Mouse (Mus musculus) hindbrain, embryonic 14.5 days (tissue): Measurements from ENCODE around the gene Aatf. TPM values are rescaled to one million over a fixed set of nuclear protein-coding genes. Genes with fewer than 3 reads are reported as not detected.
"Not testable (repeated sequence)": the region's sequence is repeated elsewhere in the genome, so short reads cannot be mapped to it uniquely, and the experiment has no call there.

ENCODE experiments used
- ATAC-seq: fragments of 200-750 bp; cut with Nextera tagmentation; 2 replicates; pipeline ENCODE4 v1.8.0; 2017; ENCODE audit warnings: moderate number of reproducible peaks, mild to moderate bottlenecking, moderate TSS enrichment, moderate library complexity; ENCODE audit not compliant: low FRiP score
- DNase-seq: peaks from one replicate; pipeline ENCODE4 v3.0.0-alpha.2; 2015; ENCODE audit warnings: low spot score
- H3K27ac ChIP-seq: fragments of 300-500 bp; sonication (generic); 2 replicates; pipeline ENCODE4 v1.5.1; 2014; ENCODE audit warnings: mild to moderate bottlenecking, moderate library complexity
- H3K27me3 ChIP-seq: fragments of 300-500 bp; sonication (generic); 2 replicates; pipeline ENCODE4 v1.6.1; 2014; ENCODE audit warnings: mild to moderate bottlenecking, low read length, mixed read lengths; ENCODE audit not compliant: control insufficient read depth, insufficient read depth
- H3K36me3 ChIP-seq: fragments of 300-500 bp; sonication (generic); replicated peaks from 2 replicates; pipeline ENCODE4 v1.6.1; 2014; ENCODE audit not compliant: control insufficient read depth, insufficient read depth
- H3K4me1 ChIP-seq: fragments of 300-500 bp; sonication (generic); replicated peaks from 2 replicates; pipeline ENCODE4 v1.6.1; 2014; ENCODE audit warnings: antibody characterized with exemption, low read length, mixed read lengths; ENCODE audit not compliant: control insufficient read depth, insufficient read depth
- H3K4me2 ChIP-seq: fragments of 300-500 bp; sonication (generic); replicated peaks from 2 replicates; pipeline ENCODE4 v1.6.1; 2014; ENCODE audit warnings: mild to moderate bottlenecking, moderate library complexity
- H3K4me3 ChIP-seq: fragments of 300-500 bp; sonication (generic); replicated peaks from 2 replicates; pipeline ENCODE4 v1.5.1; 2014; ENCODE audit warnings: mild to moderate bottlenecking, low read length
- H3K9ac ChIP-seq: fragments of 300-500 bp; sonication (generic); 2 replicates; pipeline ENCODE4 v1.6.1; 2014
- H3K9me3 ChIP-seq: fragments of 300-500 bp; sonication (generic); 2 replicates; pipeline ENCODE4 v1.6.1; 2016; ENCODE audit warnings: low read length; ENCODE audit not compliant: control insufficient read depth
- WGBS: fragments of 180-500 bp; shearing (Covaris S2); extraction: QIAGEN DNeasy Blood & Tissue Kit; methylation state at CpG from one replicate; pipeline ENCODE4 v1.1.7; 2014; 5-methylcytosine and 5-hydroxymethylcytosine counted together
- polyA plus RNA-seq: library from polyadenylated mRNA; unstranded; fragments of >200 nt; fragmentation: Nextera tagmentation; extraction: Ambion mirVana; gene quantifications from 2 replicates; pipeline ENCODE4 v1.2.1, GENCODE M21; 2014

The Aatf gene
- polyA plus RNA-seq, 1 experiment from 2014 or later, result 45.3 TPM

DNA sequence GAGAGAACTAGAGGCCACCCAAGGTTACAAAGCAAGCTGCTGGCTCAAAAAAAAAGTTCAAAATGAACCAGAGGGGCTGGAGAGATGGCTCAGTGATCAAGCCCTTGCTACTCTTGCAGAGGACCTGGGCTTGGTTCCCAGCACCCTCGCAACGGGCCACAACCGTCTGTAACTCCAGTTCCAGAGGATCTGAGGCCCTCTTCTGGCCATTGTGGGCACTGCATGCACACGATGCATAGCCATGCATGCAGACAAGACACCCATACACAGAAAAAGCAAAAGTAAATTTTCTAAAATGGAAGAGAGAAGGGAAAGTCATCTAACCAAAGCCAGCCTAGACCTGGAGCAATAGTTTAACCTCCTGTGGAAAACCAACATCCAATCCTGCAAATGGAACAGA, 106.6 kb downstream of the Aatf start:
- Histone ChIP-seq H3K4me1 (peaks cover 10% of the 10 kb centered on the region; the same call in 1 of the 2 replicates), H3K4me2 (no peak overlapping the region), H3K27ac (no peak overlapping the region), H3K9ac (no peak overlapping the region), H3K36me3 (peaks cover under 1% of the 10 kb centered on the region; the same call in 1 of the 2 replicates), H3K4me3 (no peak overlapping the region), H3K27me3 (no peaks in the 10 kb centered on the region), H3K9me3 (no peaks in the 10 kb centered on the region)
- ATAC-seq, result no peak
- WGBS, result 93% methylated on average over 4 of the region's 4 CpGs
- no peak for DNase-seq

DNA sequence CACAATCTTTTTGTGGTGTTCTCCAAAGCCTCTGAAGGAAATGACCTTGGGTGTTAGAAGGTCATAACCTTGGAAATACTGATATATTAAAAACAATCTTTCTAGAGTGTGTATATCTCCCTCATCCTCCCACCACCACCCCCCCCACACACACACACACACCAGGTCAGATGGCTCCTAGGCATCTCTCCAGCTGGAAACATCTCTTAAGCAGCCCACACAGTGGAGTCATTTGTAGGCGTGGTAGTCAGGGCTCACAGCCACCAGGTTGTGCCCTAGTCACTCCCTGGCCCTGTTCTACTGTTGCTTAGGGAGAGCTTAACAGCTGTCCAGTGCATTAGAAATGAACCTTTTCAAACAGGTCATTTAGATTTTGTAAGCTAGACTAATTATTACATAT, 118.3 kb downstream of the Aatf start:
- ATAC-seq, result no peak
- peaks cover 31% of the 10 kb centered on the region for H3K36me3 ChIP-seq
- H3K4me3 ChIP-seq, result no peak overlapping the region
- peak overlapping the region; percentile 38; the same call in 1 of the 2 replicates for H3K27ac ChIP-seq
- peaks cover 18% of the 10 kb centered on the region for H3K4me1 ChIP-seq
- H3K27me3 ChIP-seq, result no peaks in the 10 kb centered on the region
- H3K4me2 ChIP-seq, result no peak overlapping the region
- 72% methylated on average over 1 of the region's 1 CpGs for WGBS
- H3K9me3 ChIP-seq, result no peaks in the 10 kb centered on the region
- no peak for DNase-seq
- H3K9ac ChIP-seq, result no peak overlapping the region

- ATAC-seq (no peak), DNase-seq (no peak)
- Histone ChIP-seq H3K27ac (no peak overlapping the region), H3K4me2 (no peak overlapping the region), H3K36me3 (peaks cover 34% of the 10 kb centered on the region), H3K9me3 (no peaks in the 10 kb centered on the region), H3K9ac (0 out of 2 replicates have a peak overlapping the region, but pooled peaks have one; percentile 16), H3K4me1 (peaks cover 18% of the 10 kb centered on the region), H3K4me3 (no peak overlapping the region), H3K27me3 (no peaks in the 10 kb centered on the region)
- 79% methylated on average over 7 of the region's 7 CpGs for WGBS
Measured at GRCm38 (mm10) chr11:84393571-84393970, 119.8 kb downstream of the Aatf start.

GRCm38 (mm10) chr11:84392066-84392465, 121.3 kb downstream of the Aatf start:
- Histone ChIP-seq H3K4me1 (peaks cover 13% of the 10 kb centered on the region), H3K36me3 (peaks cover 28% of the 10 kb centered on the region)
- H3K9me3 ChIP-seq, H3K9ac ChIP-seq, H3K4me2 ChIP-seq, H3K4me3 ChIP-seq, H3K27me3 ChIP-seq, H3K27ac ChIP-seq, DNase-seq, ATAC-seq: not testable (repeated sequence)
- WGBS, result 86% methylated on average over 7 of the region's 7 CpGs

DNA sequence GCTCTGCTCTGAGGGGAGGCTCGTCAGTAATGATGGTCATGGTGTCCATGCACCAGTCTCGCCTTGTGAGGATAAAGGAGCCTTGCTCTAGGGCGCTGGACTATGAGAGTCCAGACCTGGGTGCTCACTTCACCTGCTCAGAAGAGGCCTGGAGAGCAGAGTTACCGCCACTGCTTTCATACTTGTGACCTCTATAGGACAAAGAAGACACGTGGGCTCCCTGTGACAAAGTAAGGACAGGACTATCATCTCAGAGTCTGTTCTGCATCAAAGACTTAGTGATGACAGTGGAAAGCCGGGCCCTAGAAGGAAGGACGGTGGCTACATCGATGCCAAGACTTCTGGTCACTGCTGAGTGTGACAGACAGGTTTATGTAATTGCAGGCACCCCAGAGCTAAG, 122.2 kb downstream of the Aatf start:
- H3K36me3 ChIP-seq, result peaks cover 28% of the 10 kb centered on the region
- no peak overlapping the region for H3K9ac ChIP-seq
- ATAC-seq (no peak), DNase-seq (no peak)
- WGBS, result 87% methylated on average over 8 of the region's 8 CpGs
- H3K4me2 ChIP-seq, result no peak overlapping the region
- H3K4me1 ChIP-seq, result peaks cover 7% of the 10 kb centered on the region; the same call in 1 of the 2 replicates
- no peaks in the 10 kb centered on the region for H3K9me3 ChIP-seq
- H3K27me3 ChIP-seq, result no peaks in the 10 kb centered on the region
- no peak overlapping the region for H3K27ac ChIP-seq
- H3K4me3 ChIP-seq, result no peak overlapping the region

DNA sequence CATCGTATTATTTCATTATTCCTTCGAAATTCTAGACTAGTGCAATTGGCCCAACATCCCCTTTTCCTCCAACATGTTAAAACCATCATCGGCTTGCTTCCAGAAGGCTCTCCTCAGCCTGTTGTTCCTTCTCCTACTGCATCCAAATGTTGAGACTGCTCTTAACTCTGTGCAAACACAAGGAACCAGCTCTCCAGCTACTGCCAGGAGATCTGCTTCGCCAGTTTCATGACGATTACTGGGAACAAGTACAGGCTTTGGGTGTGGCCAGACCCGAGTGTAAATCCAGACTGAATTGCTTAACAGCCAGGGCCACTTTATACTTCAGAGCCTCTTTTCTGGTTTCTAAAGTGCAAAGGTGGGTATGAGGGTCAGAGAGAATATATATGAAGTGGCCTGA, 124.0 kb downstream of the Aatf start:
- Histone ChIP-seq H3K27me3 (no peaks in the 10 kb centered on the region), H3K36me3 (peaks cover 28% of the 10 kb centered on the region), H3K9ac (no peak overlapping the region), H3K9me3 (no peaks in the 10 kb centered on the region), H3K27ac (no peak overlapping the region), H3K4me2 (no peak overlapping the region), H3K4me3 (no peak overlapping the region), H3K4me1 (no peaks in the 10 kb centered on the region; the same call in 1 of the 2 replicates)
- DNase-seq, result no peak
- ATAC-seq, result no peak
- WGBS, result 85% methylated on average over 6 of the region's 6 CpGs

DNA sequence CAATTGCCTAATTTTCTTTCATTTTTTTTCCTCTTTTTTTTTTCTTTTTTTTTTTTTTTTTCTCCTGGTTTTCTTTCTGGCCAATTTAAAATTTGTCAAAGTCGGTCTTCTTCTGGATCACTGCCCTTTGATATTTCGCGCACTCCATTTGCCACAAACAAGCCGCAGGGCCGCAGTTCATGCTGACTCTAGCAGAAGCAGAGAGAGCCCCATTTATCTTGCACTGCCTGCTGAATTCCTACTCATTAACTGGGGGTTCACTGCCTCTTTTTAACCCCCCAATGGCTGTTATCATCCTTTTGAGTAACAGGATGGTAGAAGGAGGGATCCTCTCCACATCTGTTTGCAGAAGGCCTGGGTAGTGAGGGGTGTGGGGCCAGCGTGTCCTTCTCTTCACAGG, 129.4 kb downstream of the Aatf start:
- Histone ChIP-seq H3K4me3 (no peak overlapping the region), H3K9me3 (no peaks in the 10 kb centered on the region), H3K9ac (no peak overlapping the region), H3K27ac (peak overlapping the region; percentile 81), H3K27me3 (no peaks in the 10 kb centered on the region), H3K4me2 (no peak overlapping the region), H3K36me3 (peaks cover 18% of the 10 kb centered on the region), H3K4me1 (peaks cover 10% of the 10 kb centered on the region)
- WGBS, result 35% methylated on average over 6 of the region's 6 CpGs
- DNase-seq, result no peak
- ATAC-seq, result no peak

- Histone ChIP-seq H3K9me3 (no peaks in the 10 kb centered on the region), H3K27me3 (no peaks in the 10 kb centered on the region), H3K4me2 (no peak overlapping the region), H3K4me3 (no peak overlapping the region), H3K4me1 (peaks cover 13% of the 10 kb centered on the region), H3K27ac (peak overlapping the region; percentile 29; the same call in 1 of the 2 replicates), H3K9ac (no peak overlapping the region), H3K36me3 (peaks cover 18% of the 10 kb centered on the region)
- DNase-seq (no peak), ATAC-seq (no peak)
- WGBS, result 31% methylated on average over 13 of the region's 13 CpGs
Measured at GRCm38 (mm10) chr11:84382450-84382849, 130.9 kb downstream of the Aatf start.

GRCm38 (mm10) chr11:84376510-84377365, 136.6 kb downstream of the Aatf start:
- H3K9me3 ChIP-seq, result no peaks in the 10 kb centered on the region
- peak overlapping the region; percentile 74 for H3K27ac ChIP-seq
- H3K4me1 ChIP-seq, result peaks cover 19% of the 10 kb centered on the region
- H3K4me3 ChIP-seq, result no peak overlapping the region
- H3K4me2 ChIP-seq, result no peak overlapping the region
- H3K9ac ChIP-seq, result no peak overlapping the region
- DNase-seq, result peak; percentile 46
- H3K36me3 ChIP-seq, result peaks cover 17% of the 10 kb centered on the region
- ATAC-seq, result no peak
- H3K27me3 ChIP-seq, result no peaks in the 10 kb centered on the region
- WGBS, result 48% methylated on average over 13 of the region's 13 CpGs
